Mouse (Mus musculus) frontal cortex, adult (tissue): ENCODE results near the gene Aldh3a2.
A peak's percentile ranks its signal among the peaks of the same experiment; 100 is the strongest.
"Not testable (repeated sequence)": the region's sequence is repeated elsewhere in the genome, so short reads cannot be mapped to it uniquely, and the experiment has no call there.

Experiments
- ATAC-seq: cut with Nextera tagmentation; 2 replicates; pipeline ENCODE4 v1.9.2; 2017; ENCODE audit warnings: mild to moderate bottlenecking, moderate library complexity, mixed read lengths; ENCODE audit not compliant: low TSS enrichment

Gene Aldh3a2

DNA sequence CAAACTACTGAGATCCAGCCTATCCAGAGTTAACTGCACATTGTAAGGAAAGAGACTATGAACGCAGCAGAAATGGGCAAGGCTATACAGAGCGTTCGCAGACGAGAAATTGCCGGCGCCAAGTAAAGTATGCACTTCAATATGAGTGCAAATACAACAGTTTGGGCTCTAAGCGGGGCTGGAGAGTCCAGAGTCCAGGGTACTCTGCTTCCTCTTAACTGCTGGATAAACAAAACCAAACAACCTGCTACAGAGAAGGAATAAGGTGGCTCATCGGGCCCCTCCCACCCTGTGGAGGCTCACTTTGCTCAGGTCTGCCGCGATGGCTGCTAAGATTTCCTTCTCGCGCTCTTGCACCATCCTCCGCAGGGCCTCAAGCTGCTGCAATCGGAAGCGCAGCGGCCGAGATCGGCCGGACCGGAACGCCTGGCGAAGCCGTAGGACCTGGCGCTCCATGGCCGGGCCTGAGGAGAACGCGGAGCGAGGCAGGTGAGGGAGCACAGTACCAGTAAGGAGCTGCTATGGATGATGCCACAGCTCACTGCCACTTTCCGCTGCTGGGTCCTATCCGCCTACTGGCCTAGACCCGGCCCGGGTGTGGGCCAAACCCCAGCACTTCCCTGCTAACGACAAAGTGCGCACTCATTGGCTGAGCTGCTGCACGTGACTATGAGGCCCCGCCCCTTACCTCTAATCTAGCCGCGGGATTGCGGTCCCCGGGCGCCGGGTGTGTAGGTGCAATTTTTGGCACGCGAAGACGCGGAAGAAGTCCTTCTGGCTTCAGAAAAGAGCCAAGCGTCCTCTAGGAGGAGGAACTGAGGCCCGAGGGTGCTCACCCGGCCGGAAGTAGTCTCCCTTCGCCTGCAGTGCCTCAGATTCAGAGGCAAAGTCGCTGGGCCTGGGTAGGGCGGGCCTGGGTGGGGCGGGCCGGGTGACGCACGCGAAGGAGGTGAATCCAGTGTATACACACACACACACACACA, at the start of gene Aldh3a2:
TSS of gene Aldh3a2 (minus strand) at position 914 of the 983 bp plus-strand sequence.
- ATAC-seq, result peak; percentile 98

GRCm38 (mm10) chr11:61316864-61317263, 49.6 kb upstream of the Aldh3a2 start:
- no peak for ATAC-seq

GRCm38 (mm10) chr11:61310321-61310720, 43.1 kb upstream of the Aldh3a2 start:
- no peak for ATAC-seq

DNA sequence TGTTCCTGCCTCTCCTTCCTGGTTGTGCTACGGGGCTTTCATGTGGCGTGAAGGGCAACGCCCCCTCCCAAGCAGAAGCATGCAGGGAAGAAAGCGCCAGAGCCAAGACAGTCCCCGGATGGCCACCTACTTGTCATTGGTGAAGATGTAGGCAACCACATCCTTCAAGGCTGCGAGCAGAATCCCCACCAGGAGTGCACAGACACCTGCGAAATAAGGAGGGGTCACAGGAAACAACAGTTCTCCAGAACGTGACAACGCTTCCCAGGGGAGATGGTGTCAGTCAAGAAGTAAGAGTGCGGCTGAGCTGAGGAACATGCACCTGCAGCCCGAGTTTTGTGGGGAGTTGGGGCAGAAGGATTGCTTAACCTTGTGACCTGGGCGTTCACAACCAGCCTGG, 42.6 kb upstream of the Aldh3a2 start:
- no peak for ATAC-seq

- no peak for ATAC-seq
These were observed 40.5 kb upstream of the Aldh3a2 start for GRCm38 (mm10) chr11:61307795-61308194.

DNA sequence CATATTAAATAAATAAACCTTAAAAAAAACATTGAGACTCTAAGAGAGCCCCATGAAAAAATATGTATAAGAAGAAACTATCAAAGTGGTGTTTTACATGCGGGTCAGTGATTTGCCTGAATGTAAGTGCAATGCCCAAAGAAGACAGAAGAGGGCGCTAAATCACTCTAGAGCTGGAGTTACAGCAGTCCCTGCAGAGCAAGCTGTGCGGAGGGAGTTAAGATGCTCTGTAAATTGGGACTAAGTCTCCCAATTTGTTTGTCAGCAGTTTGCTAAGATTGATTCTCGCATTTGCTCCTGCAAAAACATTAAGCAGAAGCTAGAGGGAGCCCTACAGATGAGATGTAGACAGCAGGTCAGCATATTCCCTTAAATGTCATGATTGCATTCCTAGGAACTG, 38.1 kb upstream of the Aldh3a2 start:
- ATAC-seq, result no peak

DNA sequence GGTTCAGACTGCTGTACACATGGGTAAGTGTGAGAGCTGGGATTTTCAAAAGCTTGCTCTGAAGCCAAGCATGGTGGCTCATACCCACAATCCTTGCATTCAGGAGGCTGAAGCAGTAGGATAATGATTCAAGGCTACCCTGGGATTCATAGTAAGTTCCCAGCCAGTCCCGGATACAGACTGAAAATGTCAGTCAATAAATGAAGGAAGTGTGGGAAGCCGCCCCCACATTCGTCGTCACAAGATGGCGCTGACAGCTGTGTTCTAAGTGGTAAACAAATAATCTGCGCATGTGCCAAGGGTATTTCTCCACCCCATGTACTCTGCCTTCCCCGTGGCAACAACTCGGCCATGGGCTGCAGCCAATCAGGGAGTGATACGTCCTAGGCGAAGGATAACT, 37.3 kb upstream of the Aldh3a2 start:
- not testable (repeated sequence) for ATAC-seq

GRCm38 (mm10) chr11:61300716-61301392, 33.6 kb upstream of the Aldh3a2 start:
- no peak for ATAC-seq

GRCm38 (mm10) chr11:61300205-61300604, 32.9 kb upstream of the Aldh3a2 start:
- no peak for ATAC-seq

- no peak for ATAC-seq
These were observed 30.6 kb upstream of the Aldh3a2 start for GRCm38 (mm10) chr11:61297901-61298300.

- ATAC-seq, result no peak
These were observed 30.1 kb upstream of the Aldh3a2 start for GRCm38 (mm10) chr11:61297326-61297725.

DNA sequence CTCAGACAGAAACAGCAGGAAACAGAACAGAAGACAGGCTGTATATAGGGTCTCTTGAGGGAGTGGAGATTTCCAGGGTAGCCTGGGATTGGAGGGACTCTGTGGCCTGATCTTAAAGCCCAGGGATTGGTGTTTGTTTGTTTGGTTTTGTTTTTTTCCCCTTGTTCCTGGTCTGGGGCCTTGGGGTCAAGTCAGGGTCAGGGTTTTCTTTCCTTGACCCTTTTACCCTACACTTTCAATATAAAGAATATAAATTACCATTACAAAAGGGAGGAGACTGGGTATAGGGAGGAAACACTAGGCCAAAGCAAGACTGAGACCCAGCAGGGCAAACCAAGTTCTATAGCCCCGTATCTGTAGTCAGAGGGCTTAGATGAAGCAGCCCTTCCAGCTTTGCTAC, 29.3 kb upstream of the Aldh3a2 start:
- no peak for ATAC-seq

GRCm38 (mm10) chr11:61295556-61295955, 28.3 kb upstream of the Aldh3a2 start:
- no peak for ATAC-seq

DNA sequence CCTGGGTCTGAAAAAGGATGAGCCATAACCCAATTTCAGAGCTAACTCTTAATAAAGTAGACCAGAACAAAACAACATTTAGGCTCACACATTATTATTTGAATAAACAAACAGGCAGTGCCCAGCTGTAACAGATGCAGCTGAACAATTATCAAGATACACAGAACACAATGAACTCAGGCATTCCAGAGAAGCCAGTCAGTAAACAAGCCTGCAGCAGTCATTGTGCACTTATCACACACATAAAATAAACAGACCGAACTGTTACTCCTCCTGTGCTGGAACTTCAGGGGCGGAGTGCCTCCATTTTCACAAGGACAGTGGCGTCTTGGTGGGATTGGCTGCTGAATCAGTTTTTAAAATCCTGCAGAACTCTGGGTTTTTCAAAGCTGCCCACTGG, 27.2 kb upstream of the Aldh3a2 start:
- no peak for ATAC-seq

DNA sequence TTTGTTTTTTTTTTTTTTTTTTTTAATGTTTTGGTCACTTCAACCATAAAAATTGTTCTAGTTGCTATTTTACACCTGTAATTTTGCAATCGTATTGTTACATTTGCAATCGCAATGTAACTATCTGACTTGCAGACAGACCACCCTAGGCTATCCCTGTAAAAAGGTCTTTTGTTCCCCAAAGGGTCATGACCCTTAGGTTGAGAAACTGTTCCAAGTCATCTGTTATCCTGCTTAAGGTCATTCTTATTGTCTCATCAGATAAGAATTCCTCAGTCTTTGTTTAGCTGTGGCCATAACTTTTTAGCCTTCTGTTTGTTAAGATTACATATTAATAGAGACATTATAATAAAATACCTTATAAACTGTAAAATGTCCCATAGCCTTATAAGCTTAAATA, 26.0 kb upstream of the Aldh3a2 start:
- ATAC-seq, result no peak

DNA sequence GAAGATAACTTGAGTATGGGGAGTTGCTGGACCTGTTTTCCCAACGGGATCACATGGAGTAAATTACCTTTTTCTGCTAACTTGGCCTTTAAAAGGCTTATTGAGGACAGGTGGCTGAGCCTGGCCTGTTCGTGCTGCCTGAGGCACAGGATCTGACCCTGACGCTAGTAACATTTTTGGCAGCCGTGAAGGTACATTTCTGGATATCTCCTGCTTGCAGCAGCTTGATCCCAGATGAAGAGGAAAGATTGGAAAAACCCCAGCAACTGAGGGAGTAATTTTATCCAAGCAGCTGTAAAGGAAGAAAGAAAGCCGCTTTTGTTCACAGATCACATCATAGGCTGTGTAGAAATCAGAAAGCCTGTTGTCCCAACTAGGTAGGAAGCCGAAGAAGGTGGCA, 17.1 kb upstream of the Aldh3a2 start:
- ATAC-seq, result peak; percentile 31; the same call in 1 of the 2 replicates

- ATAC-seq, result no peak
These were observed 16.3 kb upstream of the Aldh3a2 start for GRCm38 (mm10) chr11:61283414-61284049.

DNA sequence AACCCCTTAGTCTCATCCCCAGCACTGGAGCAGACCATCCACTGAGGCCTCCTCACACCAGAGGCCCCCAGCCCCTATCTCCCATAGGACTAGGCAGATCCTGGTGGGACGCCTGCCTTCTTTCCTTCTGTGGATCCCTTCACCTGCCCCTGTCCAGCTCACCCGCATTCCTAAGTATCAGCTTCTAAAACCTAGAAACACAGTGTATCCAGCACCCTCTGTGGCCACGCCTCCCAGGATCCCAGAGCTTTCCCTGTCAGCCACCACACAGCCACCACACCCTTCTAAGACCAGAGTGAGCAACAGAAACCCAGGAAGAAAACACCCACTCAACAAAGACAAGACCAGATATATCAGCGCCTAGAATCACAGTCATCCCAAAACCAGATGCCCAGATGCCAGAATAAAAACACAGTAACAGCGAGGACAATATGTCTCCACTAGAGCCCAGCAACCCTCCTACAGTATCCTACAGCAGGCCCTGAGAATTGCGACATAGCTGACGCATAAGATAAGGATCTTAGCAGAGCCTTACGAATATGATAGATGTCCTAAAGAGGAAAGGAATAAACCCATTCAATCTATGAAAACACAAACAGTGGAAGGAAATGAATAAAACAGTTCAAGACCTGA, 11.3 kb upstream of the Aldh3a2 start:
- no peak for ATAC-seq

DNA sequence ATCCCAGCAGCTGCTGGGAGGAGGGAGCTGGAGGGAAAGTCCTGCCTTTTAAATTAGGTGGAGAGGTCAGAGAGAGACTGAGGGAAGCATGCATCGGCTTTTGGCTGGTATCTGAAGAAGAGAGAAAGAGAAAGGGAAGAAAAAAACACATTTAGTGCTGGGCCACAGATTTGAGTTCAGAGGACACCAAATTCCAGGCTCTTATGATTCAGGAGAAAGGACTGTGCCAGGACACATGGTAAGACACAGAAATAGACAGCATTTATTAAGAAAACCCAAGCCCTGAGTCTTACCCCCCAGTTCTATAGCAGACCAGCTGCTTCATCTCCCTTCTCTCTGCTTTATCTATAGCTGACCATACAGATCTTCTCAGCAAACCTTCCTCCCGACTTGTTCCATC, 10.7 kb upstream of the Aldh3a2 start:
- ATAC-seq, result no peak

DNA sequence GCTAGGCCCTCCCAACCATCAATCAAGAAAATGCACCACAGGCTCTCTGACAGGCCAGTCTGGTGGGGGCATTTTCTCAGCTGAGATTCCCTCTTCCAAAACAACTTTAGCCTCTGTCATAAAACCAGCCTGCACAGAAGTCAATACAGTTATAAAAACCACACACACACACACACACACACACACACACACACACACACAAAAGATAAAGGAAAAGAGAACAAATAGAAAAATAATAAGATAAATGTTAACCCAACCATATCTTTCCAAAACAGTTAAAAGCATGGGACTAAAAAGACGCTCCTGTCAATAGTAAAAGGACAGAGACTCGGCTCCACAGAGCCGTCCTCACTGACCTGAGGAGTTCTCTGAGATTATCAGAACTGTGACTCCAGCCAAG, 9.2 kb upstream of the Aldh3a2 start:
- ATAC-seq, result no peak

GRCm38 (mm10) chr11:61275106-61275505, 7.8 kb upstream of the Aldh3a2 start:
- ATAC-seq, result no peak

- ATAC-seq, result no peak
These were observed 7.2 kb upstream of the Aldh3a2 start for GRCm38 (mm10) chr11:61274421-61274820.
